Mouse (Mus musculus) erythroblast, embryonic 14.5 days (primary cell): ENCODE results near the gene Zdhhc16.

Experiments used
- GATA1 ChIP-seq: IDR thresholded peaks from 2 replicates; pipeline ENCODE4 v1.6.1; 2012; ENCODE audit warnings: low read length, inconsistent platforms, mixed read lengths
- TAL1 ChIP-seq: IDR thresholded peaks from 3 replicates; pipeline ENCODE4 v1.6.1; 2012; ENCODE audit warnings: low read length, inconsistent platforms, mixed read lengths

- no peak for TF ChIP-seq GATA1
- no peak for TF ChIP-seq TAL1
These were observed 16.4 kb upstream of the Zdhhc16 start for GRCm38 (mm10) chr19:41916853-41917252.
